Mouse (Mus musculus) hindbrain, embryonic 14.5 days (tissue): ENCODE data around the gene 1700008O03Rik. TPM values are rescaled to one million over a fixed set of nuclear protein-coding genes. Genes with fewer than 3 reads are reported as not detected.

ENCODE experiments used
- ATAC-seq: fragments of 200-750 bp; cut with Nextera tagmentation; 2 replicates; pipeline ENCODE4 v1.8.0; 2017; ENCODE audit warnings: moderate number of reproducible peaks, mild to moderate bottlenecking, moderate TSS enrichment, moderate library complexity; ENCODE audit not compliant: low FRiP score
- DNase-seq: peaks from one replicate; pipeline ENCODE4 v3.0.0-alpha.2; 2015; ENCODE audit warnings: low spot score
- H3K27ac ChIP-seq: fragments of 300-500 bp; sonication (generic); 2 replicates; pipeline ENCODE4 v1.5.1; 2014; ENCODE audit warnings: mild to moderate bottlenecking, moderate library complexity
- H3K27me3 ChIP-seq: fragments of 300-500 bp; sonication (generic); 2 replicates; pipeline ENCODE4 v1.6.1; 2014; ENCODE audit warnings: mild to moderate bottlenecking, low read length, mixed read lengths; ENCODE audit not compliant: control insufficient read depth, insufficient read depth
- H3K36me3 ChIP-seq: fragments of 300-500 bp; sonication (generic); replicated peaks from 2 replicates; pipeline ENCODE4 v1.6.1; 2014; ENCODE audit not compliant: control insufficient read depth, insufficient read depth
- H3K4me1 ChIP-seq: fragments of 300-500 bp; sonication (generic); replicated peaks from 2 replicates; pipeline ENCODE4 v1.6.1; 2014; ENCODE audit warnings: antibody characterized with exemption, low read length, mixed read lengths; ENCODE audit not compliant: control insufficient read depth, insufficient read depth
- H3K4me2 ChIP-seq: fragments of 300-500 bp; sonication (generic); replicated peaks from 2 replicates; pipeline ENCODE4 v1.6.1; 2014; ENCODE audit warnings: mild to moderate bottlenecking, moderate library complexity
- H3K4me3 ChIP-seq: fragments of 300-500 bp; sonication (generic); replicated peaks from 2 replicates; pipeline ENCODE4 v1.5.1; 2014; ENCODE audit warnings: mild to moderate bottlenecking, low read length
- H3K9ac ChIP-seq: fragments of 300-500 bp; sonication (generic); 2 replicates; pipeline ENCODE4 v1.6.1; 2014
- H3K9me3 ChIP-seq: fragments of 300-500 bp; sonication (generic); 2 replicates; pipeline ENCODE4 v1.6.1; 2016; ENCODE audit warnings: low read length; ENCODE audit not compliant: control insufficient read depth
- WGBS: fragments of 180-500 bp; shearing (Covaris S2); extraction: QIAGEN DNeasy Blood & Tissue Kit; methylation state at CpG from one replicate; pipeline ENCODE4 v1.1.7; 2014; 5-methylcytosine and 5-hydroxymethylcytosine counted together
- polyA plus RNA-seq: library from polyadenylated mRNA; unstranded; fragments of >200 nt; fragmentation: Nextera tagmentation; extraction: Ambion mirVana; gene quantifications from 2 replicates; pipeline ENCODE4 v1.2.1, GENCODE M21; 2014

The 1700008O03Rik gene
- polyA plus RNA-seq, 1 experiment from 2014 or later, result 2.1 TPM

GRCm38 (mm10) chr7:44320886-44321285, 64.7 kb downstream of the 1700008O03Rik start:
- Histone ChIP-seq H3K27me3 (no peaks in the 10 kb centered on the region), H3K36me3 (peaks cover 84% of the 10 kb centered on the region), H3K9ac (0 out of 2 replicates have a peak overlapping the region, but pooled peaks have one; percentile 9), H3K4me3 (no peak overlapping the region), H3K27ac (no peak overlapping the region), H3K4me2 (no peak overlapping the region), H3K4me1 (no peaks in the 10 kb centered on the region), H3K9me3 (no peaks in the 10 kb centered on the region)
- no peak for ATAC-seq
- 46% methylated on average over 8 of the region's 8 CpGs for WGBS
- no peak for DNase-seq

GRCm38 (mm10) chr7:44317913-44318312, 67.7 kb downstream of the 1700008O03Rik start:
- ATAC-seq (no peak), DNase-seq (no peak)
- Histone ChIP-seq H3K36me3 (peaks cover 94% of the 10 kb centered on the region), H3K4me2 (no peak overlapping the region), H3K27ac (no peak overlapping the region), H3K9me3 (no peaks in the 10 kb centered on the region), H3K27me3 (no peaks in the 10 kb centered on the region), H3K4me1 (no peaks in the 10 kb centered on the region), H3K9ac (no peak overlapping the region), H3K4me3 (no peak overlapping the region)
- WGBS, result 27% methylated on average over 4 of the region's 4 CpGs

GRCm38 (mm10) chr7:44312484-44312883, 73.1 kb downstream of the 1700008O03Rik start:
- Histone ChIP-seq H3K36me3 (peaks cover 50% of the 10 kb centered on the region), H3K9me3 (no peaks in the 10 kb centered on the region), H3K4me2 (no peak overlapping the region; the same call in 1 of the 2 replicates), H3K4me1 (peaks cover 11% of the 10 kb centered on the region; the same call in 1 of the 2 replicates), H3K4me3 (no peak overlapping the region; the same call in 1 of the 2 replicates), H3K27me3 (no peaks in the 10 kb centered on the region), H3K9ac (no peak overlapping the region), H3K27ac (no peak overlapping the region)
- DNase-seq (no peak), ATAC-seq (no peak)
- 72% methylated on average over 16 of the region's 16 CpGs for WGBS

GRCm38 (mm10) chr7:44311713-44312304, 73.8 kb downstream of the 1700008O03Rik start:
- H3K27ac ChIP-seq, result no peak overlapping the region
- H3K4me3 ChIP-seq, result peak overlapping the region; percentile 64
- no peaks in the 10 kb centered on the region for H3K27me3 ChIP-seq
- ATAC-seq, result peak; percentile 4
- H3K9ac ChIP-seq, result peak overlapping the region; percentile 88
- 17% methylated on average over 6 of the region's 6 CpGs for whole genome bisulfite sequencing
- H3K4me1 ChIP-seq, result peaks cover 11% of the 10 kb centered on the region; the same call in 1 of the 2 replicates
- H3K36me3 ChIP-seq, result peaks cover 44% of the 10 kb centered on the region
- no peak for DNase-seq
- H3K4me2 ChIP-seq, result peak overlapping the region; percentile 90
- no peaks in the 10 kb centered on the region for H3K9me3 ChIP-seq

GRCm38 (mm10) chr7:44310878-44311712, 74.5 kb downstream of the 1700008O03Rik start:
- Histone ChIP-seq H3K4me2 (peak overlapping the region; percentile 90), H3K36me3 (peaks cover 37% of the 10 kb centered on the region), H3K27ac (peak overlapping the region; percentile 77), H3K4me1 (peaks cover 11% of the 10 kb centered on the region; the same call in 1 of the 2 replicates), H3K9ac (peak overlapping the region; percentile 88), H3K27me3 (no peaks in the 10 kb centered on the region), H3K9me3 (no peaks in the 10 kb centered on the region), H3K4me3 (peak overlapping the region; percentile 64)
- under 1% methylated on average over 36 of the region's 38 CpGs for WGBS
- peak; percentile 38 for ATAC-seq
- DNase-seq, result no peak

- DNase-seq (no peak), ATAC-seq (peak; percentile 28; the same call in 1 of the 2 replicates)
- peak overlapping the region; percentile 88 for H3K9ac ChIP-seq
Measured at GRCm38 (mm10) chr7:44310285-44310877, 75.2 kb downstream of the 1700008O03Rik start.

More at GRCm38 (mm10) chr7:44310285-44310877, 75.2 kb downstream of the 1700008O03Rik start:
- H3K27ac ChIP-seq, result peak overlapping the region; percentile 77
- H3K27me3 ChIP-seq, result no peaks in the 10 kb centered on the region
- no peaks in the 10 kb centered on the region for H3K9me3 ChIP-seq
- under 1% methylated on average over 34 of the region's 40 CpGs for WGBS
- peaks cover 30% of the 10 kb centered on the region for H3K36me3 ChIP-seq
- H3K4me1 ChIP-seq, result peaks cover 11% of the 10 kb centered on the region; the same call in 1 of the 2 replicates
- H3K4me3 ChIP-seq, result peak overlapping the region; percentile 64
- peak overlapping the region; percentile 90 for H3K4me2 ChIP-seq

Other genes with a start within 250 kb of the 1700008O03Rik start
- not detected in 2 replicates for gene Klk1b16, start 249.1 kb downstream of the 1700008O03Rik start, polyA plus RNA-seq
- gene Klk1b24, start 197.6 kb downstream of the 1700008O03Rik start, polyA plus RNA-seq, result not detected in 2 replicates
- gene Klk1b3, start 187.6 kb downstream of the 1700008O03Rik start, polyA plus RNA-seq, result not detected in 2 replicates
- gene Klk1b4, start 178.4 kb downstream of the 1700008O03Rik start, polyA plus RNA-seq, result not detected in 2 replicates
- gene Klk1b5, start 169.9 kb downstream of the 1700008O03Rik start, polyA plus RNA-seq, result not detected in 2 replicates
- not detected in 2 replicates for gene Klk1, start 160.5 kb downstream of the 1700008O03Rik start, polyA plus RNA-seq
- gene Gm36864, start 149.6 kb downstream of the 1700008O03Rik start, polyA plus RNA-seq, result not detected in 2 replicates
- 1.6 and 1.8 TPM in 2 replicates for gene 1700028J19Rik, start 139.1 kb downstream of the 1700008O03Rik start, polyA plus RNA-seq
- gene 2410002F23Rik, start 139.1 kb downstream of the 1700008O03Rik start, polyA plus RNA-seq, result 180 and 185 TPM in 2 replicates
- not detected in 2 replicates for gene Acp4, start 128.4 kb downstream of the 1700008O03Rik start, polyA plus RNA-seq
- not detected in 2 replicates for gene Gm15517, start 124.4 kb downstream of the 1700008O03Rik start, polyA plus RNA-seq
- gene Clec11a, start 78.9 kb downstream of the 1700008O03Rik start, polyA plus RNA-seq, result 3.6 and 3.7 TPM in 2 replicates
- 40.3 and 46.8 TPM in 2 replicates for gene Shank1, start 75.6 kb downstream of the 1700008O03Rik start, polyA plus RNA-seq
- 61.8 and 70.8 TPM in 2 replicates for gene Syt3, start 1.7 kb downstream of the 1700008O03Rik start, polyA plus RNA-seq
- 26.4 and 26.5 TPM in 2 replicates for gene Lrrc4b, start 43.2 kb upstream of the 1700008O03Rik start, polyA plus RNA-seq
- 3.4 and 5.1 TPM in 2 replicates for gene Aspdh, start 79.6 kb upstream of the 1700008O03Rik start, polyA plus RNA-seq
- gene Josd2, start 82.2 kb upstream of the 1700008O03Rik start, polyA plus RNA-seq, result 26.9 and 33.4 TPM in 2 replicates
- 167 and 182 TPM in 2 replicates for gene Emc10, start 110.7 kb upstream of the 1700008O03Rik start, polyA plus RNA-seq
- gene Fam71e1, start 110.8 kb upstream of the 1700008O03Rik start, polyA plus RNA-seq, result 10.9 and 23.8 TPM in 2 replicates
- 0.05 and 0.09 TPM in 2 replicates for gene Mybpc2, start 138.8 kb upstream of the 1700008O03Rik start, polyA plus RNA-seq
- gene Spib, start 146.3 kb upstream of the 1700008O03Rik start, polyA plus RNA-seq, result 0.09 TPM in 1 of 2 replicates, not detected in the other
- 14.0 and 17.9 TPM in 2 replicates for gene Pold1, start 163.0 kb upstream of the 1700008O03Rik start, polyA plus RNA-seq
- 50.7 and 53.6 TPM in 2 replicates for gene Nr1h2, start 168.1 kb upstream of the 1700008O03Rik start, polyA plus RNA-seq
- gene Napsa, start 186.6 kb upstream of the 1700008O03Rik start, polyA plus RNA-seq, result 0.81 and 1.0 TPM in 2 replicates
- 7.2 and 8.6 TPM in 2 replicates for gene Kcnc3, start 204.8 kb upstream of the 1700008O03Rik start, polyA plus RNA-seq